Mouse (Mus musculus): ENCODE data around the gene Gstcd.

GRCm38 (mm10) chr3:132996299-132996698 lies 95.5 kb downstream of the Gstcd start:
- TF ChIP-seq CTCF (IDR thresholded peaks at IDR 0.05; ENCODE audit: low read depth, low read length) (no peak), POLR2A (IDR thresholded peaks at IDR 0.05; ENCODE audit: extremely low read depth, insufficient read depth, low read length) (no peak)

Measured in liver, adult 2 months (tissue).